Comparison of ENCODE assay signal across 29 mouse cellular contexts in the genomic region with DNA sequence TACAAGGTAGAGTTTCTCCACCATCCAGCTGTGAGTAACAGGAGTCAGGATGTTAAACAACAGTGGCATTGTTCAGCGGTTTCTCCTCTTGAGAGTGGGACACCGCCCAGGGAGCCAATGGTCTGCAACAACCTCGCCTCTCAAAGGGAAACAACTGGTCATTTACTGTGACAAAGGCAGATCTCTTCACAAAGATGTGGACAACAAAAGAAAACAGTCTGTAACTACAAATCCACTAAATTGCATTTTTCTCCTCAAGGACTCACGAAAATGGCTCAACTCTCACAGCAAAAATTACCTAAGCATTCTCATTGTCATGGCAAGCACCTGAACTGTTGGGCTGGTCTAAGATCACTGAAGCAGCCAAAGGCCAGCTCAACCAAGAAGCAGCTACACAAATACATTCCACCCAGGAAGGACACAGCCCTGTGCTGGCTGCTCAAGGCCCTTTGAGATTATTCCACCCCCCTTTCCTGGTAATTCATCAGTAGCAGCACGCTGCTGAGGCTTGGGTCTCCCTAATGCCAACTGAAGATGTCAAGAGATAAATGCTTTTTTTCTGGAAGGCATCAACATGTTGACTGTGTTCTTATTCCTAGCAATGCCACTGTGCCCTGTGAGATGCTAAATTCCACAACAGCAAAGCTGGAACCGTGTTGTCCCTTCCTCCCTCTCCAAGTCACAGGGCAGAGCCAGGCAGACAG. TPM values are rescaled to one million over a fixed set of nuclear protein-coding genes. Genes with fewer than 3 reads are reported as not detected.
A peak's percentile ranks its signal among the peaks of the same experiment; 100 is the strongest.
DNase-seq lines count a peak whose midpoint lies in the region; ATAC-seq and TF ChIP-seq lines count a peak whose summit lies in the region.
"Had no signal": no experiment of that assay in that cellular context is flagged by ENCODE, and none has a peak within 500 bp of the region (broad histone marks: within the 10 kb centered on the region; RNA-seq: fewer than 3 reads in every experiment).

No protein-coding gene starts in this region.

- H3K9me3 ChIP-seq in hindbrain, embryonic 11.5 days (ENCODE audit: control insufficient read depth, low read length), result no peaks in the 10 kb centered on the region
- no peaks in the 10 kb centered on the region for H3K9me3 ChIP-seq in hindbrain, embryonic 13.5 days
- H3K9me3 ChIP-seq in lung, postnatal 0 days (ENCODE audit: low read length), result no peaks in the 10 kb centered on the region
- H3K9me3 ChIP-seq: heart, embryonic 13.5 days; limb, embryonic 13.5 days; lung, embryonic 15.5 days; midbrain, embryonic 12.5 days; neural tube, embryonic 12.5 days had no signal

- no peaks in the 10 kb centered on the region for H3K36me3 ChIP-seq in hindbrain, embryonic 11.5 days (ENCODE audit: control insufficient read depth, insufficient read depth, low read length)
- peaks cover 5% of the 10 kb centered on the region for H3K36me3 ChIP-seq in hindbrain, embryonic 13.5 days
- no peaks in the 10 kb centered on the region for H3K36me3 ChIP-seq in lung, postnatal 0 days (ENCODE audit: insufficient read depth, low read length)
- H3K36me3 ChIP-seq: heart, embryonic 13.5 days; limb, embryonic 13.5 days; lung, embryonic 15.5 days; midbrain, embryonic 12.5 days had no signal

- no peak for TF ChIP-seq EP300 in lung, postnatal 0 days (IDR thresholded peaks at IDR 0.05)

- DNase-seq in adrenal gland, adult 8-10 months, result peak; percentile 17
- DNase-seq in adrenal gland, postnatal 25 days, result no peak
- DNase-seq in hindbrain, embryonic 11.5 days (ENCODE audit: low spot score), result peak; percentile 4
- peak; percentile 10 for DNase-seq in lung, postnatal 0 days (ENCODE audit: low spot score)
- DNase-seq in lung, postnatal 14 days, result no peak
- peak; percentile 11 for DNase-seq in embryo, embryonic 11 days
- DNase-seq in urinary bladder, postnatal 25 days (ENCODE audit: low spot score), result no peak
- DNase-seq: cerebellum, adult 8-10 months; cerebellum, postnatal 36 days; gastrocnemius, postnatal 25 days; heart, adult 2 months; heart, postnatal 10 days; kidney, adult 9 months; lung, postnatal 4 days; right cerebral cortex, postnatal 4 days; thymus, adult 18-20 months; thymus, postnatal 25 days had no signal

- ATAC-seq in hindbrain, embryonic 11.5 days (ENCODE audit: low FRiP score), result no peak
- no peak for ATAC-seq in hindbrain, embryonic 13.5 days (ENCODE audit: low FRiP score)
- ATAC-seq in lung, postnatal 0 days, result no peak
- ATAC-seq: forebrain, embryonic 14.5 days; intestine, embryonic 16.5 days had no signal

- no peaks in the 10 kb centered on the region for H3K4me1 ChIP-seq in hindbrain, embryonic 11.5 days (replicated peaks; ENCODE audit: control insufficient read depth, insufficient read depth, low read length)
- H3K4me1 ChIP-seq in hindbrain, embryonic 13.5 days (replicated peaks), result no peaks in the 10 kb centered on the region
- H3K4me1 ChIP-seq in lung, postnatal 0 days (ENCODE audit: insufficient read depth, low read depth, low read length), result no peaks in the 10 kb centered on the region
- H3K4me1 ChIP-seq: heart, embryonic 13.5 days; limb, embryonic 13.5 days; lung, embryonic 15.5 days; midbrain, embryonic 12.5 days; neural tube, embryonic 12.5 days had no signal

- no peak overlapping the region for H3K27ac ChIP-seq in hindbrain, embryonic 11.5 days (ENCODE audit: low read depth, low read length)
- H3K27ac ChIP-seq in hindbrain, embryonic 13.5 days, result no peak overlapping the region
- H3K27ac ChIP-seq in lung, postnatal 0 days (ENCODE audit: low read length), result no peak overlapping the region
- H3K27ac ChIP-seq: heart, adult 2 months; heart, embryonic 13.5 days; limb, embryonic 13.5 days; lung, embryonic 15.5 days; midbrain, embryonic 12.5 days; neural tube, embryonic 12.5 days; stomach, postnatal 0 days had no signal

- 57% methylated on average over 6 of the region's 6 CpGs for WGBS in hindbrain, embryonic 11.5 days
- WGBS in hindbrain, embryonic 13.5 days, result 57% methylated on average over 6 of the region's 6 CpGs
- WGBS in lung, postnatal 0 days, result 56% methylated on average over 6 of the region's 6 CpGs

- no peak overlapping the region for H3K4me3 ChIP-seq in hindbrain, embryonic 11.5 days (ENCODE audit: low read depth, low read length)
- H3K4me3 ChIP-seq in hindbrain, embryonic 13.5 days, result no peak overlapping the region
- H3K4me3 ChIP-seq in lung, postnatal 0 days (ENCODE audit: low read depth, low read length), result no peak overlapping the region
- H3K4me3 ChIP-seq: heart, adult 2 months; heart, embryonic 13.5 days; limb, embryonic 13.5 days; lung, embryonic 15.5 days; megakaryocyte, embryonic 14.5 days; midbrain, embryonic 12.5 days; myocyte; neural tube, embryonic 12.5 days had no signal

- no peaks in the 10 kb centered on the region for H3K27me3 ChIP-seq in hindbrain, embryonic 11.5 days (ENCODE audit: control insufficient read depth, insufficient read depth, low read length)
- H3K27me3 ChIP-seq in hindbrain, embryonic 13.5 days, result no peaks in the 10 kb centered on the region
- no peaks in the 10 kb centered on the region for H3K27me3 ChIP-seq in lung, postnatal 0 days (replicated peaks; ENCODE audit: insufficient read depth, low read length)
- H3K27me3 ChIP-seq: heart, embryonic 13.5 days; limb, embryonic 13.5 days; lung, embryonic 15.5 days; megakaryocyte, embryonic 14.5 days; midbrain, embryonic 12.5 days; neural tube, embryonic 12.5 days had no signal

- no peak for TF ChIP-seq CTCF in lung, postnatal 0 days (IDR thresholded peaks at IDR 0.05)

- H3K9ac ChIP-seq in hindbrain, embryonic 11.5 days (ENCODE audit: low read depth, low read length), result no peak overlapping the region
- H3K9ac ChIP-seq in hindbrain, embryonic 13.5 days, result no peak overlapping the region
- H3K9ac ChIP-seq in lung, postnatal 0 days (replicated peaks; ENCODE audit: low read depth), result no peak overlapping the region
- H3K9ac ChIP-seq: heart, embryonic 13.5 days; limb, embryonic 13.5 days; lung, embryonic 15.5 days; midbrain, embryonic 12.5 days; neural tube, embryonic 12.5 days had no signal

- no peak overlapping the region for H3K4me2 ChIP-seq in hindbrain, embryonic 11.5 days (replicated peaks; ENCODE audit: low read depth, low read length)
- no peak overlapping the region for H3K4me2 ChIP-seq in hindbrain, embryonic 13.5 days
- no peak overlapping the region for H3K4me2 ChIP-seq in lung, postnatal 0 days (replicated peaks; ENCODE audit: low read depth, low read length)
- H3K4me2 ChIP-seq: heart, embryonic 13.5 days; limb, embryonic 13.5 days; liver, embryonic 11.5 days; lung, embryonic 15.5 days; midbrain, embryonic 12.5 days; neural tube, embryonic 12.5 days had no signal

RNA-seq across cellular contexts. Expression of a gene that starts 28.1 kb away (rescaled TPM):
- 1 to 10 TPM; 1.6 to 2.7 (median 2.4) TPM for total RNA-seq in adrenal gland, adult 8-10 months (2022)
- total RNA-seq in adrenal gland, postnatal 25 days (2021), result 1.4 and 1.5 TPM in 2 replicates
- polyA plus RNA-seq in hindbrain, embryonic 11.5 days (2014; fragmentation: Nextera tagmentation; extraction: Ambion mirVana), result 1.4 and 1.5 TPM in 2 replicates
- 1.1 and 1.9 TPM in 2 replicates for polyA plus RNA-seq in hindbrain, embryonic 13.5 days (2015; fragmentation: Nextera tagmentation; extraction: Ambion mirVana)
- 0.38 and 0.58 TPM in 2 replicates for polyA plus RNA-seq in lung, postnatal 0 days (2015; fragmentation: Nextera tagmentation; extraction: Ambion mirVana)

Comparison
In these comparisons a context has a peak if more than half of its experiments do, and no peak if none do; other contexts are left out.
1. DNase-seq: peak in adrenal gland, adult 8-10 months (single experiment), hindbrain, embryonic 11.5 days (single experiment), lung, postnatal 0 days (single experiment) and embryo, embryonic 11 days (single experiment); none in adrenal gland, postnatal 25 days (single experiment), lung, postnatal 14 days (single experiment) and urinary bladder, postnatal 25 days (single experiment).